Mouse (Mus musculus) gastrocnemius, adult 18-20 months (tissue): Measurements from ENCODE around the gene Celf6. TPM values are rescaled to one million over a fixed set of nuclear protein-coding genes. Genes with fewer than 3 reads are reported as not detected.

Experiments used
- DNase-seq: peaks from one replicate; pipeline ENCODE4 v3.0.0; 2021; ENCODE audit warnings: low spot score
- long read RNA-seq, 2 experiments: library from polyadenylated mRNA; stranded (forward); transcript quantifications; one replicate each; pipeline ENCODE4 v2.0.0; 2021
- total RNA-seq, 2 experiments: library from RNA; stranded (reverse); gene quantifications; 2 replicates each; pipeline ENCODE4 v1.2.3; 2021

Gene Celf6
- not detected for total RNA-seq
- long read RNA-seq, experiment 1, result 0 reads
- long read RNA-seq, experiment 2, result 0 reads

- DNase-seq, result peak; percentile 54
Measured at GRCm38 (mm10) chr9:59577844-59578504, at the start of gene Celf6. Celf6 (plus strand) TSS chr9:59577917.

- no peak for DNase-seq
Measured at GRCm38 (mm10) chr9:59528274-59528673, 49.4 kb upstream of the Celf6 start.

- no peak for DNase-seq
Measured at GRCm38 (mm10) chr9:59531645-59532044, 46.1 kb upstream of the Celf6 start.

- DNase-seq, result no peak
Measured at GRCm38 (mm10) chr9:59533422-59533821, 44.3 kb upstream of the Celf6 start.

DNA sequence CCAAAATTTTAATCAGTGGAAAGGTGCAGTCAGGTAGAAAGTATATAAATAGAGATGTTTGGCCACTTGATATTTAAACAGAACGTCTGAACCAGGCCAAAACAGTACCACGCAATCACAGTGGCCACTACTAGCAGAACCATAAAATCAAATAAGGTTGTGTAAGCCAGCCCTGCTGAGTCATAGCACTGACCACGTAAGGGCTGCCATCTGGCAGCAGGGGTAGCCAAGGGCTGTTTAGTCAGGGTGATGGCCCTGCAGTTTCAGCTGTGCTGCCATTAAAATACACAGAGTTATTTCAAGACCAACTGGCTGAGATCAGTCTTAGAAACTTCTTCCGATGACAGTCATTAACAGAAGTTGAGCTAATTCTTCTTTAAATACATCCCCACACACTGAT lies 43.8 kb upstream of the Celf6 start:
- peak; percentile 86 for DNase-seq

- peak; percentile 43 for DNase-seq
Measured at GRCm38 (mm10) chr9:59537651-59538050, 40.1 kb upstream of the Celf6 start.

DNA sequence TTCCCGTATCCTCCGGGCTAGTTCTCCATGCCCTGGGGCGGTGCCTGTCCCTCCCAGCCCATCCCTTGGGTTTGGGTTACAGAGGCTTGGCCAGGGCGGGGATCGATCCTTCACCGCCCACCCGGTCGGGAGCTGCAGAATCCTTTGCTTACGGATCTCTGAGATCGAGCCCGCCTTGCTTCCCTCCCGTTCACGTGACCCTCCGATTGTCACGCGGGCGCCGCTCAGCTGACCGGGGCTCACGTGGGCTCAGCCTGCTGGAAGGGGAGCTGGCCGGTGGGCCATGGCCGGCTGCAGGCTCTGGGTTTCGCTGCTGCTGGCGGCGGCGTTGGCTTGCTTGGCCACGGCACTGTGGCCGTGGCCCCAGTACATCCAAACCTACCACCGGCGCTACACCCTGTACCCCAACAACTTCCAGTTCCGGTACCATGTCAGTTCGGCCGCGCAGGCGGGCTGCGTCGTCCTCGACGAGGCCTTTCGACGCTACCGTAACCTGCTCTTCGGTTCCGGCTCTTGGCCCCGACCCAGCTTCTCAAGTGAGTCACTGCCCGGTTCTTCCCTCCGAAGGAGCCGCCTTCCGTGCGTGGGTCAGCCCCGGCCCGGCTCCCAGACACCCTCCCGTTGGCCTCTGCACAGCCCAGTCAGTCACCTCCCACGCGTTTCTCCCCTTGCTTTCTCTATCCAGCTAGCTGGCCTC lies 38.1 kb upstream of the Celf6 start, which contains the start of the genes Hexa and Tmem202:
TSS of gene Hexa (plus strand) at position 100 of the 697 bp plus-strand sequence.
TSS of gene Tmem202 (minus strand) at position 407 of the 697 bp plus-strand sequence.
- DNase-seq, result peak; percentile 81

DNA sequence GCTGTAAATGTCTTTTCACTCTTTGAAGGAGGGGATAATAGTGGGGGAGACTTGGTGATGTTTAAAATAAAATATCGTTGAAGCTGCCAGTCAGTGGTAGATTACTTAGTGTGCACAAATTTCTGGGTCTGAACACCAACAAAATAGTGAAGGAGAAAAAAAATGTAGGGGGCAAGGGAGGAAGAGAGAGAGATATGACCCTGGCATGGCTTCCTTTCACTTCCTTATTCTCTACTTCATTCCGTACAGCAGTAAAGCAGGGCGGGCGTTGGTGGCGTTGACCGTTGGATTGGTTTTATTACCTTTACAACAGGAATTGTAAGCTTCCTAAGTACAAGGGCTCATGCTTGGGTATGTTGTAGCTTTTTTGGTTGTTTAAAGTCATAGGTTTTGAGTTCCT lies 36.1 kb upstream of the Celf6 start:
- no peak for DNase-seq

- no peak for DNase-seq
Measured at GRCm38 (mm10) chr9:59542766-59543324, 34.9 kb upstream of the Celf6 start.

GRCm38 (mm10) chr9:59544739-59545138 lies 33.0 kb upstream of the Celf6 start:
- no peak for DNase-seq

GRCm38 (mm10) chr9:59547869-59548268 lies 29.8 kb upstream of the Celf6 start:
- DNase-seq, result no peak

GRCm38 (mm10) chr9:59548961-59549487 lies 28.7 kb upstream of the Celf6 start:
- no peak for DNase-seq

DNA sequence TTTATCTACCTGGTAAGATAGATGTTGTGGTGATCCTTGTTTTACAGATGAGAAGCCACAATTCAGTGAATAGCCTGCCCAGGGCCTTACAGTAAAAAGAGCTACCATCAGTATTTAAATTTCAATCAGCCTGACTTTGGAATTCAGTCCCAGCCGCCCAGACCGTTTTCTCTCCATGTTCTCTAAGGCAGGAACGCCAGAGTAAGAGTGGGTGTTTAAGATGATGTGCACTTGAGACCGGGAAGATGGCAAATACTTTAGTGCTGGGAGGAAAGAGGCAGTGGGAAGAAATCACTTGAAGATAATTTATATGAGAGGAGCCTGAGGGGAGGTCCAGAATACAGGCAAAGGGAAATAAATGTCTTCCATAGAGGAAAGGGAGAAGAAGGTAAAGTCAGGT lies 27.6 kb upstream of the Celf6 start:
- no peak for DNase-seq

- no peak for DNase-seq
Measured at GRCm38 (mm10) chr9:59551017-59551416, 26.7 kb upstream of the Celf6 start.

GRCm38 (mm10) chr9:59551620-59552031 lies 26.1 kb upstream of the Celf6 start:
- DNase-seq, result peak; percentile 62

GRCm38 (mm10) chr9:59552610-59553009 lies 25.1 kb upstream of the Celf6 start:
- DNase-seq, result no peak

GRCm38 (mm10) chr9:59553719-59554118 lies 24.0 kb upstream of the Celf6 start:
- no peak for DNase-seq

DNA sequence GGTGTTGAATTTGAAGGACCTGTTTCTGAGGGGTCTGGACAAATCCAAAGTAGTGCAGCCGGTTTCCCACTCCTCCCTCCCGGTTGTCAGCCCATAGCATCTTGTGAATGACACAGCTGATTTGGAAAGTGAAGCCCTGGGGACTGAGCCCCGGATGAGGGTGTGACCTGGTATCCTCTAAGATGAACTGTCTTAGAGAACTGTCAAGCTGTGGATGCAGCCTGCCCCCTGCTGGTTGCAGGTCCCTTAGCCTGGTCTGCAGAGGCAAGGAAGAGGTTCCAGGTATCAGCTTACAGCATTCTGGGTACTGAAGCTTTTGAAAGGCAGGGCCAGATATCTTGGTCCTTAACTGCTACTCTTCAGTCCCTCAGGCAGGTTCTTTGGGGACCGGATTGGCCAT lies 12.1 kb upstream of the Celf6 start:
- DNase-seq, result peak; percentile 85

DNA sequence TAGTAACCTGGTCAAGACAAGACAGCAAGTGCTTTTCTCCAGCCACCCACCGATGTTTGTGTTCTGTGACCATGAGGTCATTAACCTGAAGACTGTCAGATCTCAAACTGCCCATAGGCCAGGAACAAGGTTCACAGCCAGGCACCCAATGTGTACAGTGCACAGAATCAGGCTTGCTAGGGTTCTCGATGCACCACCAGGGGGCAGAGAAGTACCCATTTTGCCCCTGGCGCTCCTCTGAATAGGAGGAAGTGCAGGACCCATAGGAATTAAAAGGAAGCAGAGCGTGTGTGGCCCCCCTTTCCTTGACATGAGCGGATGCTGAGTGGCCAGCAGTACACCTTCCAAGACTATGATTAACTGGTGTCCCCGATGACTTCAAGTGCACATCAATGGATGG lies 10.6 kb upstream of the Celf6 start:
- DNase-seq, result peak; percentile 57

GRCm38 (mm10) chr9:59571852-59572251 lies 5.9 kb upstream of the Celf6 start:
- DNase-seq, result no peak

DNA sequence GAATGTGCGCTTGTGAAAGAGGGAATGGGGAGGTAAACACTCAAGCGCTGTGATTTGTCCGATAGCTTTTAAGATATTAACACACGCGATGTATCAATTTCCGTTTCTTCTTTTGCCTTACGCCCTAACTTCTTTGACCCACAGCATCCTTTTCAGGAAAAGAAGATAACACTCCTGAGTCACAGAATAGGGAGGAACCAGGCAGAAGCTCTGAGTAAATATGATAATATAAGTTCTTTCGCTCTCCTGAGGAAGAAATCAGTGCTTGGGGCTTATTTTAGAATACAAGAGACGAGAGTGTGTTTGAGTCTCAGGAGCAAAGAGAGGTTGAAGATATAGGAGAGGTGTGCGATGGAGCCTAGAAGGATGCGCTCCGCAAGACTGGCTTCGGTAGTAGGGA lies 316 bp upstream of the Celf6 start:
- no peak for DNase-seq

- DNase-seq, result no peak
Measured at GRCm38 (mm10) chr9:59578505-59578867, 769 bp downstream of the Celf6 start.
